In the genomic region with DNA sequence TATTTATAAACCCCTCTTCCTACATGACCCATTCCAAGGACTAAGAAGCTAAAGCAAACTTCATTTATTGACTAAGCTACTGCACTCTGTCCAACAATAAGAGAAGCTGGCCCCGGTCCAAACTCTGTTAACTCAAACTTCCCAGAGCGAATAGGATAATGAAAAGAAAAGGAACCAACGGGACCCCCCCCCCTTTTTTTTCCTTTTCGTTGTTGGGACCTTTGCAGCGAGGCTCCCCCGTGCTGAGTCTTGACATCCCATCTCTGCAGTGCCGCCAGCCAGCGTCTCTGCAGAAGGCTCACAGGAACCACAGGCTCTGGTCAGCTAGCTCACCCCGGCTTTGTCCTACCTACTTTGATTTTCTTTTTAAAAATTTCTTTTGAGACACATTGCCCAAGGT, we compare ENCODE assay signal across 8 mouse cellular contexts. TPM values are rescaled to one million over a fixed set of nuclear protein-coding genes. Genes with fewer than 3 reads are reported as not detected.
DNase-seq lines count a peak whose midpoint lies in the region; ATAC-seq and TF ChIP-seq lines count a peak whose summit lies in the region.

No protein-coding gene starts in this region.

- DNase-seq in adrenal gland, adult (ENCODE audit: inconsistent age in 2 of 2, low spot score in 1 of 2): peak; percentile 50 to 77
- no peak for DNase-seq in adrenal gland, postnatal 4 days (ENCODE audit: low spot score in 2 of 2)
- DNase-seq in right cerebral cortex, postnatal 10 days (ENCODE audit: low spot score in 2 of 2): peak; percentile 58 to 60
- DNase-seq in right cerebral cortex, postnatal 25 days: no peak
- peak; percentile 77 for DNase-seq in limb, embryonic 14.5 days (ENCODE audit: low spot score)

- H3K27ac ChIP-seq in heart, embryonic 16.5 days (ENCODE audit: low read length): peak overlapping the region; percentile 88
- no peak overlapping the region for H3K27ac ChIP-seq in limb, embryonic 14.5 days (replicated peaks; ENCODE audit: low read depth, low read length)
- H3K27ac ChIP-seq in olfactory bulb, adult 2 months (ENCODE audit: insufficient read depth, low read depth, low read length): no peak overlapping the region

- no peak for ATAC-seq in heart, embryonic 16.5 days (replicated peaks; ENCODE audit: extremely low read depth, insufficient read depth, low FRiP score)
- ATAC-seq in limb, embryonic 14.5 days (ENCODE audit: low FRiP score, low read depth): no peak
- no peak for ATAC-seq in megakaryocyte-erythroid progenitor cell, adult 5-6 weeks (replicated peaks; ENCODE audit: low FRiP score, low TSS enrichment, poor library complexity, severe bottlenecking)

- WGBS in heart, embryonic 16.5 days: 32% methylated on average over 9 of the region's 9 CpGs
- WGBS in limb, embryonic 14.5 days: 34% methylated on average over 9 of the region's 9 CpGs
- 11% methylated on average over 9 of the region's 9 CpGs for WGBS in olfactory bulb, adult 2 months

- H3K27me3 ChIP-seq in heart, embryonic 16.5 days (ENCODE audit: control insufficient read depth, insufficient read depth, low read length): no peaks in the 10 kb centered on the region
- H3K27me3 ChIP-seq in limb, embryonic 14.5 days (ENCODE audit: control insufficient read depth, insufficient read depth, low read length): no peaks in the 10 kb centered on the region

- no peaks in the 10 kb centered on the region for H3K9me3 ChIP-seq in heart, embryonic 16.5 days (replicated peaks; ENCODE audit: control insufficient read depth, low read length)
- H3K9me3 ChIP-seq in limb, embryonic 14.5 days (ENCODE audit: control insufficient read depth, low read length): no peaks in the 10 kb centered on the region

- no peak for TF ChIP-seq POLR2A in limb, embryonic 14.5 days (IDR thresholded peaks at IDR 0.05; ENCODE audit: borderline replicate concordance, extremely low read depth, insufficient read depth, insufficient read length)
- no peak for TF ChIP-seq POLR2A in olfactory bulb, adult 2 months (IDR thresholded peaks at IDR 0.05; ENCODE audit: insufficient read depth, low read depth, low read length)

- H3K4me1 ChIP-seq in heart, embryonic 16.5 days (ENCODE audit: control insufficient read depth, insufficient read depth, low read length): peaks cover 37% of the 10 kb centered on the region
- H3K4me1 ChIP-seq in limb, embryonic 14.5 days (ENCODE audit: control insufficient read depth, insufficient read depth, low read length): peaks cover 34% of the 10 kb centered on the region
- peaks cover 19% of the 10 kb centered on the region for H3K4me1 ChIP-seq in olfactory bulb, adult 2 months (ENCODE audit: control insufficient read depth, insufficient read depth, low read length)

- H3K4me2 ChIP-seq in heart, embryonic 16.5 days (ENCODE audit: low read depth, low read length): peak overlapping the region; percentile 60
- peak overlapping the region; percentile 81; the same call in 1 of the 2 replicates for H3K4me2 ChIP-seq in limb, embryonic 14.5 days (replicated peaks; ENCODE audit: low read depth, low read length, severe bottlenecking)

- H3K9ac ChIP-seq in heart, embryonic 16.5 days (ENCODE audit: low read length): peak overlapping the region; percentile 44; the same call in 1 of the 2 replicates
- H3K9ac ChIP-seq in limb, embryonic 14.5 days (ENCODE audit: low read depth, low read length, severe bottlenecking): no peak overlapping the region

- H3K4me3 ChIP-seq in heart, embryonic 16.5 days (ENCODE audit: low read length): peak overlapping the region; percentile 25; the same call in 1 of the 2 replicates
- H3K4me3 ChIP-seq in limb, embryonic 14.5 days (replicated peaks; ENCODE audit: low read length): no peak overlapping the region
- H3K4me3 ChIP-seq in olfactory bulb, adult 2 months (ENCODE audit: insufficient read depth, low read depth, low read length): peak overlapping the region; percentile 17; the same call in 1 of the 2 replicates

- no peak for TF ChIP-seq CTCF in olfactory bulb, adult 2 months (IDR thresholded peaks at IDR 0.05; ENCODE audit: insufficient read depth, low read depth, low read length)

- H3K36me3 ChIP-seq in heart, embryonic 16.5 days (ENCODE audit: control insufficient read depth, insufficient read depth): 0 out of 2 replicates have a peak, but pooled peaks cover 2% of the 10 kb centered on the region
- H3K36me3 ChIP-seq in limb, embryonic 14.5 days (ENCODE audit: control insufficient read depth, insufficient read depth, low read length): peaks cover 10% of the 10 kb centered on the region

RNA-seq across cellular contexts. Expression of a gene that starts 3.2 kb away (rescaled TPM):
- total RNA-seq in adrenal gland, postnatal 4 days (2021): 10 to 100 TPM; 61.9 to 69.3 TPM
- 5.1 and 6.7 TPM in 2 replicates for polyA plus RNA-seq in heart, embryonic 16.5 days (2015; fragmentation: Nextera tagmentation; extraction: Ambion mirVana)
- 23.9 and 26.7 TPM in 2 replicates for polyA plus RNA-seq in limb, embryonic 14.5 days (2012; rRNA removed)
- 13.7 and 15.1 TPM in 2 replicates for polyA plus RNA-seq in limb, embryonic 14.5 days (2014; fragmentation: Nextera tagmentation; extraction: Ambion mirVana)
- polyA plus RNA-seq in olfactory bulb, adult 2 months (2012; ENCODE audit: insufficient read depth, insufficient read length, low replicate concordance, missing spikeins): 51.7 TPM in 1 of 2 replicates, not detected in the other
- 23.8 and 29.0 TPM in 2 replicates for total RNA-seq in megakaryocyte-erythroid progenitor cell, adult 5-6 weeks (2014; fragmentation: Nextera tagmentation)
- 15.2 and 16.6 TPM in 2 replicates for total RNA-seq in megakaryocyte-erythroid progenitor cell, adult 5-6 weeks (2017)

RNA-seq across cellular contexts. Expression of a gene that starts 3.3 kb away (rescaled TPM):
- total RNA-seq in adrenal gland, postnatal 4 days (2021): 100 to 1,000 TPM; 154 to 163 TPM
- 110 and 131 TPM in 2 replicates for polyA plus RNA-seq in heart, embryonic 16.5 days (2015; fragmentation: Nextera tagmentation; extraction: Ambion mirVana)
- 70.1 and 87.2 TPM in 2 replicates for polyA plus RNA-seq in limb, embryonic 14.5 days (2012; rRNA removed)
- 174 and 175 TPM in 2 replicates for polyA plus RNA-seq in limb, embryonic 14.5 days (2014; fragmentation: Nextera tagmentation; extraction: Ambion mirVana)
- polyA plus RNA-seq in olfactory bulb, adult 2 months (2012; ENCODE audit: insufficient read depth, insufficient read length, low replicate concordance, missing spikeins): 66.5 and 504 TPM in 2 replicates
- 26.5 and 36.8 TPM in 2 replicates for total RNA-seq in megakaryocyte-erythroid progenitor cell, adult 5-6 weeks (2014; fragmentation: Nextera tagmentation)
- total RNA-seq in megakaryocyte-erythroid progenitor cell, adult 5-6 weeks (2017): 111 and 144 TPM in 2 replicates

Comparison
In these comparisons a context has a peak if more than half of its experiments do, and no peak if none do; other contexts are left out.
1. DNase-seq: peak in adrenal gland, adult (2 of 2), right cerebral cortex, postnatal 10 days (2 of 2) and limb, embryonic 14.5 days (single experiment); none in adrenal gland, postnatal 4 days (0 of 2) and right cerebral cortex, postnatal 25 days (single experiment).